Mouse (Mus musculus) lung, embryonic 15.5 days (tissue): ENCODE data around the gene Mitf. TPM values are rescaled to one million over a fixed set of nuclear protein-coding genes. Genes with fewer than 3 reads are reported as not detected.

Source experiments
- ATAC-seq: fragments of 200-750 bp; cut with Nextera tagmentation; 2 replicates; pipeline ENCODE4 v1.8.0; 2017; ENCODE audit warnings: moderate number of reproducible peaks, borderline replicate concordance; ENCODE audit not compliant: low FRiP score, low TSS enrichment; ENCODE audit errors: extremely low read depth
- H3K27ac ChIP-seq: fragments of 300-500 bp; sonication (generic); 2 replicates; pipeline ENCODE4 v1.5.1; 2015; ENCODE audit warnings: moderate library complexity, mild to moderate bottlenecking, inconsistent platforms
- H3K27me3 ChIP-seq: fragments of 300-500 bp; sonication (generic); 2 replicates; pipeline ENCODE4 v1.6.1; 2015; ENCODE audit warnings: inconsistent platforms
- H3K36me3 ChIP-seq: fragments of 300-500 bp; sonication (generic); 2 replicates; pipeline ENCODE4 v1.6.1; 2015; ENCODE audit warnings: inconsistent platforms
- H3K4me1 ChIP-seq: fragments of 300-500 bp; sonication (generic); 2 replicates; pipeline ENCODE4 v1.6.1; 2015; ENCODE audit warnings: inconsistent platforms
- H3K4me2 ChIP-seq: fragments of 300-500 bp; sonication (generic); 2 replicates; pipeline ENCODE4 v1.6.1; 2015; ENCODE audit warnings: inconsistent platforms, mild to moderate bottlenecking, moderate library complexity
- H3K4me3 ChIP-seq: fragments of 300-500 bp; sonication (generic); 2 replicates; pipeline ENCODE4 v1.5.1; 2015; ENCODE audit warnings: mild to moderate bottlenecking, inconsistent platforms
- H3K9ac ChIP-seq: fragments of 300-500 bp; sonication (generic); 2 replicates; pipeline ENCODE4 v1.6.1; 2015; ENCODE audit warnings: inconsistent platforms
- H3K9me3 ChIP-seq: fragments of 300-500 bp; sonication (generic); 2 replicates; pipeline ENCODE4 v1.6.1; 2016; ENCODE audit warnings: inconsistent platforms
- WGBS: fragments of 180-500 bp; shearing (Covaris S2); methylation state at CpG from one replicate; pipeline ENCODE4 v1.1.7; 2015; 5-methylcytosine and 5-hydroxymethylcytosine counted together
- polyA plus RNA-seq: library from polyadenylated mRNA; unstranded; fragments of >200 nt; fragmentation: Nextera tagmentation; extraction: Ambion mirVana; gene quantifications from 2 replicates; pipeline ENCODE4 v1.2.1, GENCODE M21; 2015

Mitf gene
- polyA plus RNA-seq, 1 experiment from 2014 or later, result 1.9 TPM

DNA sequence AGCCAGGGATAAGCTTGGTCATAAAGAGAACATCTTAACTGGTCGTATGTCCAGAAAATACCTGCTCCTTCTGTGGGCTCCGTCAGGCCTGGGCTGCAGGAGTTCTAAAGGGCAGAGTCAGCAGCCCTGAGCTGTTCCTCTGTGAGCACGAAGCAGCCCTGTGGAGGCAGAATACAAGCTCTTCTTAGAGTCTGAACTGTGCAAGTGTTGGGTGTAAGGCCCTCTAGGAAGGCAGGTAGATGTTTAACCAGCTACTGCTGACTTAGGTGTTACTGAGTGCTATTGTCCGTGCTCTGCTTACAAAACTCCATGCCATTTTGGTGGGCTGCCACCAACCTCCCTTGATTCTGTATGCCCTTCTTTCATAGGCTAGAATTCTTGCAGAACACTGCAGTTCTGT is 151.4 kb downstream of the Mitf start:
- ATAC-seq, result no peak
- H3K9ac ChIP-seq, result no peak overlapping the region
- H3K27me3 ChIP-seq, result no peaks in the 10 kb centered on the region
- H3K4me3 ChIP-seq, result no peak overlapping the region
- H3K4me1 ChIP-seq, result no peaks in the 10 kb centered on the region
- no peaks in the 10 kb centered on the region for H3K36me3 ChIP-seq
- H3K4me2 ChIP-seq, result no peak overlapping the region
- 55% methylated on average over 4 of the region's 4 CpGs for WGBS
- H3K9me3 ChIP-seq, result no peaks in the 10 kb centered on the region
- H3K27ac ChIP-seq, result no peak overlapping the region

DNA sequence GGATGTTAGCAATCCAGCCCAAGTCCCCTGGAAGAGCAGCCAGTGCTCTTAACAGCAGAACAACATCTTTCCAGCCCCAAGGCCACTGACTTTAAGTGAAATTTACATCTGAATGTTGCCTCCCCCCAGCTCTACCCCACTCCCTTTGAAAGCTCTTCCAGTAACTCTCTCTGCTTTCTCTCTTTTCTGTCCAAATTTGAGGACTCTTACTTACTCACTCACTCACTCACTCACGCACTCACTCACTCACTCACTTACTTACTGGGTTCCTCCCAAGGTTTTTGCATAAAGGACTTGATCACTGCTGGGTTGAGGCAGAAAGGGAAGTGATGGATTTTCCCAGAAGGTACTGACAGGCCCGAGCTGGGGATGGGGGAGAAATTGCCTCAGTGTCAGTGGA is 154.9 kb downstream of the Mitf start:
- H3K9ac ChIP-seq, result no peak overlapping the region
- no peak overlapping the region for H3K4me2 ChIP-seq
- H3K4me1 ChIP-seq, result no peaks in the 10 kb centered on the region
- no peak overlapping the region for H3K27ac ChIP-seq
- WGBS, result 36% methylated on average over 2 of the region's 2 CpGs
- no peaks in the 10 kb centered on the region for H3K36me3 ChIP-seq
- no peaks in the 10 kb centered on the region for H3K9me3 ChIP-seq
- H3K27me3 ChIP-seq, result no peaks in the 10 kb centered on the region
- ATAC-seq, result no peak
- H3K4me3 ChIP-seq, result no peak overlapping the region

DNA sequence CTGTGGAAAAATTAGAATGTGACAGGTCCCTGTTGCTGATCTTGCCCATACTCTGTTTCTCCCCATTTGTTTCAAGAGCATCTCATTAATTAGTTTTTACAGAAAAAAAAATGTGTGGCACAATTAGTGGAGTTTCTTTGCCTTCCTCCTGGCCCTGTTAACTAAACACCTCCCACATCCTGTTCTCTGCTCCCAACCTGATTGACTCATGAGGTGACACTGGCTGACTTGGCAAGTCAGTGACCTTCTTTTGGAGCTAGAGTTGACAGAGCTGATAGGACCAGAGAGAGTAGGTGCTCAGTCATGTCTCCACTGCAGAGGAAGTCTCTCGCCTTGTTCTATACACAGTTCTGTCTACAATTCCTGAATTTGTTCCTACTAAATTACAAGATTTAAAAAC is 155.5 kb downstream of the Mitf start:
- H3K9ac ChIP-seq, result no peak overlapping the region

DNA sequence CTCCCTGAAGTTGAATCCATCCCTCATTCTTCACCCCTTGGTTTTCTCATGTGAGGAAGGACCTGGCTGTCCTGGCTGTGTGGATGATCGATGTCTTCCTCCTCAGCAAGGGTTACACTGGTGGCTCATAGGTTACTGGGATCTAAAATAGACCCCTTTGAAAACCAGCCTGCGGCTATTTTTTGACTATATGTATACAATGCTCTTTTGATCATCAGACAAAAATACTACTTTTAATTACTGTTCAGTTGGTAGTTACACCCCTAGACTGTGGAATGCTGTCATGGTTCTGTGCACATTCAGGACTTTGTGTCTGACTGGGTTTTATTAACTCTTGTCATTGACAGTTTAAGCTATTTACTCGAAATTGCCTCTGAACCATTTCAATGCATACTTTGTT is 157.9 kb downstream of the Mitf start:
- WGBS, result 68% methylated on average over 3 of the region's 3 CpGs
- H3K4me1 ChIP-seq, result no peaks in the 10 kb centered on the region
- no peaks in the 10 kb centered on the region for H3K27me3 ChIP-seq
- H3K4me2 ChIP-seq, result no peak overlapping the region
- H3K4me3 ChIP-seq, result no peak overlapping the region
- no peak for ATAC-seq
- no peaks in the 10 kb centered on the region for H3K36me3 ChIP-seq
- no peak overlapping the region for H3K27ac ChIP-seq
- no peak overlapping the region for H3K9ac ChIP-seq
- no peaks in the 10 kb centered on the region for H3K9me3 ChIP-seq

More for the DNA sequence above, 155.5 kb downstream of the Mitf start:
- ATAC-seq, result no peak
- H3K4me1 ChIP-seq, result no peaks in the 10 kb centered on the region
- no peaks in the 10 kb centered on the region for H3K27me3 ChIP-seq
- 23% methylated on average over 1 of the region's 1 CpGs for WGBS
- H3K4me2 ChIP-seq, result no peak overlapping the region
- H3K9me3 ChIP-seq, result no peaks in the 10 kb centered on the region
- H3K4me3 ChIP-seq, result no peak overlapping the region
- no peaks in the 10 kb centered on the region for H3K36me3 ChIP-seq
- no peak overlapping the region for H3K27ac ChIP-seq

DNA sequence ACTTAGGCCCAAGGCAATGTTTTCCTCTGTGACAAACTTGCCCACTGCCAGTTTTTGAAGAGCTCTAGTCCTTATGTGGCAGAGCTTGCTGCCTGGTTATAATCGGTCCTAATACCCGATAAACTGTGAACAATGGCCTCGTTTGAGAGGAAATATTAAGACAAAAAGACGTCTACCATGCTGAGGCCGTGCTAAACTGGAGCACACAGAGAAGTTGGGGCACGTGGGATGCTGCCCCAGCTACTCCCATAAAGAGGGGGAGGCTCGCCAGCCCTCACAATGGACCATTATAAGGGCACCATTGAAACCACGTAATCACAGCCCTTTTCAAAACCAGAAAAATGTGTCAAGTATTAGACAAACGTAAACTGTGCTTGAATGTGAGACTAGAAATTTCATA is 174.8 kb downstream of the Mitf start:
- Histone ChIP-seq H3K27me3 (no peaks in the 10 kb centered on the region), H3K4me3 (no peak overlapping the region), H3K4me2 (no peak overlapping the region), H3K36me3 (no peaks in the 10 kb centered on the region), H3K4me1 (no peaks in the 10 kb centered on the region), H3K9ac (no peak overlapping the region), H3K9me3 (no peaks in the 10 kb centered on the region), H3K27ac (no peak overlapping the region)
- 55% methylated on average over 9 of the region's 9 CpGs for WGBS
- no peak for ATAC-seq

DNA sequence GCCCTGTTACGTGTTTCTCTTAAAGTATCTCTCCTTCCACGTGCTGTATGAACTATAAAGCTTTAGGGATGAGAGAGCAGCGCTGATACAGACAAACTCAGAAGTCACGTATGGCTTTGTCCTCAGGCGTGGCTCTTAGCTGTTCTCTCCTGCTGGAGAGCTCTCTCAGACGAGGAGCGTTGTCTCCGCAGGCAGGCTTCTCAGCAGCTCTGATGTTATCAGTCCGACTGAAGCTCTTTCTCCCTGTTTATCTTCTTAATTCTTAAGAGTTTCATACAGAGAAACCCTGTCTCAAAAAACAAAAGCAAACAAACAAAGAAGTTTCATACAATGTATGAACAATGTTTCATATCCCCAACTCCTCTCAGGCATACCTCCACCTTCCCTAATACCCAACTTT is 178.8 kb downstream of the Mitf start:
- H3K27ac ChIP-seq, result no peak overlapping the region
- H3K27me3 ChIP-seq, result no peaks in the 10 kb centered on the region
- no peaks in the 10 kb centered on the region for H3K4me1 ChIP-seq
- WGBS, result 50% methylated on average over 9 of the region's 9 CpGs
- H3K36me3 ChIP-seq, result no peaks in the 10 kb centered on the region
- H3K4me3 ChIP-seq, result no peak overlapping the region
- no peaks in the 10 kb centered on the region for H3K9me3 ChIP-seq
- no peak overlapping the region for H3K9ac ChIP-seq
- no peak for ATAC-seq
- H3K4me2 ChIP-seq, result no peak overlapping the region

DNA sequence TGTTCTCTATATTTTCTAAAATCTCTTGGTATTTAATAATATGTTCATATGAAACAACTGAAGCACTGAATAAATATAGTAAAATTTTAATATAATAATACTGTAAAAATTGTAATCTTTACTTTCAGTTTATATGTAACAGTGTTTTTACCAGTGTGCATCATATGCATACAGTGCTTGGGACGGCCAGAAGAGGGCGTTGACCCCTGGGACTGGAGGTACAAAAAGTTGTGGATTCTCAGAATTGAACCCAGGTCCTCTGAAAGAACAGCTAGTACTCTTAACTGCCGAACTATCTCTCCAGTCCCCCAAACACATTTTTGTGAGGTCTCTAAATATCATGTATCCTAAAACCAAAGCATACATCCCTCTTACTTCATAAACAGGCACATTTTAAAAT is 179.6 kb downstream of the Mitf start:
- ATAC-seq, result no peak
- Histone ChIP-seq H3K9ac (no peak overlapping the region), H3K36me3 (no peaks in the 10 kb centered on the region), H3K4me3 (no peak overlapping the region), H3K27ac (no peak overlapping the region), H3K4me1 (no peaks in the 10 kb centered on the region), H3K27me3 (no peaks in the 10 kb centered on the region), H3K9me3 (no peaks in the 10 kb centered on the region), H3K4me2 (no peak overlapping the region)
- 73% methylated on average over 3 of the region's 3 CpGs for WGBS

DNA sequence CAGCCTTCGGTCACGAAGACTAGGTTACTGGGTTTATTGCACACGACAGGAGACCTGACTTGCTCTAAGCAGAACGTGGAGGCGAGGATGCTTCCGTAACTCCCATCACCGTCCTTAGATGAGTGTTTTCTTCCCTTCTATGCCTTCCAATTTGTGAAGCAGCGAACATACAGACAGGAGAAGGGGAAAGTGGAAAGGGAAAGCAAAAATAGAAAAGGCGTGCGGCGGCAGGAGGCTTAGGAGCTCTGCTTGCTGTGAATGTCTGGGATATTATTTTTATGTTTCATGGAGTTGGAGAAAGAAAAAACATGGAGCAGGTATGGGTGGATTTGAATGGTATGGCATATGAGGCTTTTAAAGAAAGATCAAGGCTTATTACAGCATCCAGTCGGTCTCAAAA is 186.7 kb downstream of the Mitf start:
- Histone ChIP-seq H3K36me3 (no peaks in the 10 kb centered on the region), H3K27ac (no peak overlapping the region), H3K4me3 (no peak overlapping the region), H3K4me2 (no peak overlapping the region), H3K9me3 (no peaks in the 10 kb centered on the region), H3K27me3 (no peaks in the 10 kb centered on the region), H3K4me1 (no peaks in the 10 kb centered on the region), H3K9ac (no peak overlapping the region)
- WGBS, result 91% methylated on average over 12 of the region's 12 CpGs
- ATAC-seq, result no peak

DNA sequence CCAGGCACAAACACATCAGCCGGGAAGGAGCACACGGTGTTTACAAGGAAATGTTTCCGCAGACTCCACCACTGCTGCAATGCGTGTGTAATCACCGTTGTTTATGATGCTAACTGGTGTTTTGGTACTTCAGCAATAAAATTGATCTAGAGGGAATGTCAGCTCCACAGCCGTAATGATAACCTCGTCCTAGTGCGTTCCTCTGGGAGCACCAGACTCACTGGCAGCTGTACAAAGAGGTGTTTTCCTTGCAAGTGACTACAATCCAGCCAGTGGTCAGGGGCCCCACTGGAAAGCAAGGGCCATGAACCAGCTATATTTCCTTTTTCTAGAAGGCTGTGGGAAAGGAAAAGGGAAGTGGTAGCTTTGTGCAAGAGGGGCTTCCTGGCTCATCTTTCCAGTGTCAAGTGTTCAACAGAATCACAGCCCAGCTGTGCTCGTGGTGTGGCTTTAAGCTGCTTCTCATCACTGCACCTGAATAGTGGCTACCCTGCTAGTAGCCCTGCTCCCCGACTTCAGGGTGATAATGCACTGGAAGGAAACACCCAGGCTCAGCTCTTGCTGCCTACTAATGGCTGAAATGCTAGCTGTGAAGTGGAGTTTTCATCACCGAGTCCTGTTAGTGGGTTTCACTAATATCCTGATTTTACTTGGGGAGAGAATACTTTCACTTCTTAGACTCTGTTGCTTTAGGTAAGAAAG is 188.9 kb downstream of the Mitf start:
- H3K9ac ChIP-seq, result no peak overlapping the region
- H3K4me1 ChIP-seq, result no peaks in the 10 kb centered on the region
- no peaks in the 10 kb centered on the region for H3K9me3 ChIP-seq
- H3K4me2 ChIP-seq, result no peak overlapping the region
- WGBS, result 64% methylated on average over 11 of the region's 11 CpGs
- H3K4me3 ChIP-seq, result no peak overlapping the region
- no peak overlapping the region for H3K27ac ChIP-seq
- H3K36me3 ChIP-seq, result no peaks in the 10 kb centered on the region
- no peaks in the 10 kb centered on the region for H3K27me3 ChIP-seq
- no peak for ATAC-seq

DNA sequence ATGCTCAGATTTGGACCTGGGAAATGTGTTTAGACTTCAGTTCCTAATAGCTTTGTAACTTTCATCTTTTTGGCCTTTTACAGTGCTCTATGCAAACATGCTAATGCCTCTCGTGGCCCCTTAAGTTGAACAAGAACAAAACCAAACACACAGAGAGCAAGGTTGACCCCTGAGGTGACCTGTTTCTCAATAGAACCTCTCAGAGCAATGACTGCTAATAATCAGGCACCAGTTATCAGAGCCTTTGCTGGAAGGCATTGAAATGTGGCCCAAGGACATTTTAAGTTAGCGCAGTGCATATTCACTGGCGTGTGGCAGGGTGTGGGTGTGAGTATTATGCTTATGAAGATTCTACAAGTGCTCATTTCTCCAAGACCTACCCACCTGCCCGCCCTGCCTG is 194.7 kb downstream of the Mitf start:
- H3K4me2 ChIP-seq, result no peak overlapping the region
- peaks cover 4% of the 10 kb centered on the region; the same call in 1 of the 2 replicates for H3K4me1 ChIP-seq
- no peak overlapping the region for H3K9ac ChIP-seq
- H3K4me3 ChIP-seq, result no peak overlapping the region
- H3K36me3 ChIP-seq, result no peaks in the 10 kb centered on the region
- no peaks in the 10 kb centered on the region for H3K9me3 ChIP-seq
- H3K27me3 ChIP-seq, result no peaks in the 10 kb centered on the region
- H3K27ac ChIP-seq, result no peak overlapping the region
- no peak for ATAC-seq
- 42% methylated on average over 4 of the region's 4 CpGs for WGBS

DNA sequence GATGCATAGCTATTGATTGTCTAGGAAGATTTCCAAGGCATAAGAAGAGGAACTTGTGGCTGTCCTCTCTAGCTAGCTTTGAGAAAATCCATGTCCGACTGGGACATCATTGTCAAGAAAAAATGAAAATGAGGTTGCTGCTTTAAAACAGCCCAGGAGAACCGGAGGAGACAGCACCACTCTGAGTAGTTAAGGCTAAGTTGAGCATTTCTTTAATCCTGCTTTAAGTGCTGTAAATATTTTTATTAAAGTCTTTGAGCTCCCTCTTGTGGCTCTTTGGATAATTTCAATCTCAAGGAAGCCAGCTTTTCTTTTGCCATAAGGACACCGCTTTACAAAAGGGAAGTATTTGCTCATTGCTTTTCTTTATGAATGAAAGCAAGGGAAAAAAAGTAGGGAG is 196.3 kb downstream of the Mitf start:
- Histone ChIP-seq H3K4me2 (no peak overlapping the region), H3K27ac (no peak overlapping the region), H3K4me3 (no peak overlapping the region), H3K4me1 (peaks cover 4% of the 10 kb centered on the region; the same call in 1 of the 2 replicates), H3K27me3 (no peaks in the 10 kb centered on the region), H3K9me3 (no peaks in the 10 kb centered on the region), H3K36me3 (no peaks in the 10 kb centered on the region), H3K9ac (no peak overlapping the region)
- no peak for ATAC-seq
- 14% methylated on average over 3 of the region's 3 CpGs for WGBS

DNA sequence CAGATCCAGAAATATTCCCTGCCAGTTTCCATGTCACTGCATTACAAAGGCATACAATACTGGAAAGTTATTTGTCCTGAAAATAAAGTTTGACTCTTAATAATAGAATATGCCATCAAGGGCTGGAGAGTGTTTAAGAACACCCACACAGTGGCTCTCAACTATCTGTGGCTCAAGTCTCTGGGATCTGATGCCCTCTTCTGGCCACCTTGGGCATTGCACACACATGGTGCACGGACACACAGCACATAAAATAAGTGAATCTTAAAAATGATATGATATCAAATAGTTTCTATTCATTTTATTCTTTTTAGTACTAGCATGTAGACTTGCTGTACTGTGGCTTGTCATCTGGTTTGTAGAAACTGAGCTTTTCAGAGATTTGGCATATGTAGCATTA is 198.7 kb downstream of the Mitf start:
- 67% methylated on average over 1 of the region's 1 CpGs for WGBS
- Histone ChIP-seq H3K27me3 (no peaks in the 10 kb centered on the region), H3K27ac (no peak overlapping the region), H3K4me1 (peaks cover 4% of the 10 kb centered on the region; the same call in 1 of the 2 replicates), H3K4me3 (no peak overlapping the region), H3K9ac (no peak overlapping the region), H3K4me2 (no peak overlapping the region), H3K36me3 (no peaks in the 10 kb centered on the region), H3K9me3 (no peaks in the 10 kb centered on the region)
- ATAC-seq, result no peak

DNA sequence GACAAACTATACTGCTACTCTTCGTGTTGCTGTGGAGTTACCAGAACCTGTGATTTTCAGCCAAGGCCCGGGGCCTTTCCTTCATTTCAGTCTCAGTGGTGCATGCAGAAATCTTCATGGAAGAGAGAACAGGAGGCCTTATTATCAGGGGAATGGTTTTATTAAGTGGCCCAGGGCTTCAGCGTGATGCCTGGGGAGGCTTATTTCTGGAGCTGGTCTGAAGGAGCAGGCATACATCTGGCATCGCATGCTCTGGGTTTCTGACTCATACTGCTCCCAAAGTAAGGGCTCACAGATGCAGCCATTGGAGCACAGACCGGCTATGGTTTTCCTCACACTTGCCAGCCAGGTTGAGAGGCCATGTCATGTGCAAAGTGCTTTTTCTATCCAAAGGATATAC is 208.2 kb downstream of the Mitf start:
- 88% methylated on average over 5 of the region's 5 CpGs for WGBS
- Histone ChIP-seq H3K4me1 (no peaks in the 10 kb centered on the region), H3K9ac (no peak overlapping the region), H3K36me3 (no peaks in the 10 kb centered on the region), H3K27me3 (no peaks in the 10 kb centered on the region), H3K4me2 (no peak overlapping the region), H3K9me3 (no peaks in the 10 kb centered on the region), H3K27ac (no peak overlapping the region), H3K4me3 (no peak overlapping the region)
- no peak for ATAC-seq
